Mouse (Mus musculus) spleen, postnatal 14 days (tissue): Measurements from ENCODE around the gene Rxra.

ENCODE experiments used
- DNase-seq, 2 experiments: peaks; one replicate each; pipeline ENCODE4 v3.0.0; 2021 to 2022; ENCODE audit warnings: low spot score in 2 of 2

Rxra gene

GRCm38 (mm10) chr2:27670746-27671145 lies 5.5 kb upstream of the Rxra start:
- no peak for DNase-seq

- DNase-seq: no peak
Measured at GRCm38 (mm10) chr2:27671633-27672091, 4.6 kb upstream of the Rxra start.

- peak in 1 of 2 experiments; percentile 35 for DNase-seq
Measured at GRCm38 (mm10) chr2:27676478-27677325, 462 bp downstream of the Rxra start.

GRCm38 (mm10) chr2:27677411-27678310 lies 1.4 kb downstream of the Rxra start:
- DNase-seq: no peak

- no peak for DNase-seq
Measured at GRCm38 (mm10) chr2:27678331-27678730, 2.1 kb downstream of the Rxra start.

GRCm38 (mm10) chr2:27678836-27679480 lies 2.7 kb downstream of the Rxra start:
- DNase-seq: no peak

GRCm38 (mm10) chr2:27679621-27680025 lies 3.4 kb downstream of the Rxra start:
- no peak for DNase-seq

- DNase-seq: no peak
Measured at GRCm38 (mm10) chr2:27680058-27680457, 3.8 kb downstream of the Rxra start.

GRCm38 (mm10) chr2:27680595-27680994 lies 4.4 kb downstream of the Rxra start:
- DNase-seq: no peak

GRCm38 (mm10) chr2:27681426-27681825 lies 5.2 kb downstream of the Rxra start:
- DNase-seq: no peak

- DNase-seq: no peak
Measured at GRCm38 (mm10) chr2:27682096-27682495, 5.9 kb downstream of the Rxra start.

GRCm38 (mm10) chr2:27684017-27684657 lies 7.9 kb downstream of the Rxra start:
- DNase-seq: no peak

- no peak for DNase-seq
Measured at GRCm38 (mm10) chr2:27685917-27686316, 9.7 kb downstream of the Rxra start.

GRCm38 (mm10) chr2:27686335-27686734 lies 10.1 kb downstream of the Rxra start:
- no peak for DNase-seq

- no peak for DNase-seq
Measured at GRCm38 (mm10) chr2:27687041-27687440, 10.8 kb downstream of the Rxra start.

GRCm38 (mm10) chr2:27687973-27688372 lies 11.7 kb downstream of the Rxra start:
- no peak for DNase-seq

GRCm38 (mm10) chr2:27690714-27691113 lies 14.5 kb downstream of the Rxra start:
- DNase-seq: no peak

- no peak for DNase-seq
Measured at GRCm38 (mm10) chr2:27691139-27691720, 15.0 kb downstream of the Rxra start.

- no peak for DNase-seq
Measured at GRCm38 (mm10) chr2:27692608-27693007, 16.4 kb downstream of the Rxra start.

GRCm38 (mm10) chr2:27693684-27694083 lies 17.4 kb downstream of the Rxra start:
- no peak for DNase-seq

GRCm38 (mm10) chr2:27699574-27699973 lies 23.3 kb downstream of the Rxra start:
- DNase-seq: peak in 1 of 2 experiments; percentile 11
